Mouse (Mus musculus) left cerebral cortex, adult 8-10 months (tissue): ENCODE measurements at regions not wholly inside any gene's neighbourhood (a gene's known extent, or its start where the extent isn't known, plus 50 kb on each side); places are given as distances from the start of the nearest gene placed in this dataset.

Experiments used
- DNase-seq, 2 experiments: peaks; one replicate each; pipeline ENCODE4 v3.0.0; 2022; ENCODE audit warnings: low spot score in 2 of 2

DNA sequence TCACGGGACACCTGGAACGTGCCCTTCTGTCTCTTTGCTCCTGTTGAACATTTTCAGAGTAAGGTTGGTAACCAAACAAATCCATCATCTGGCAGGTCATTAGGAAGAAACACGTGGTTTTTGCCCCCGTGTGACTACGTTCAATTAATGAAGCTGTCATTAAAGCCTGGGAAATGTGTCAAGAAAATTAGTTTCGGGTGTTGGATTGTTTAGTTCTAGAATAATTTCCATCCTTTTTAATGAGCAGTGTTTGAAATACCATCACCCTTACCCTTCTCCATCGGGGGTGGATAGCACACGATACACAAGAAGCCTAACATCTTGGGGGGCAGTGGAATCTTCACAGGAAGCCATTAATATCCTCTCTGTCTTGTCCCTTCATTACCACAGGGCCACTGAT, 107.7 kb downstream of the Far1 start:
- DNase-seq: no peak

DNA sequence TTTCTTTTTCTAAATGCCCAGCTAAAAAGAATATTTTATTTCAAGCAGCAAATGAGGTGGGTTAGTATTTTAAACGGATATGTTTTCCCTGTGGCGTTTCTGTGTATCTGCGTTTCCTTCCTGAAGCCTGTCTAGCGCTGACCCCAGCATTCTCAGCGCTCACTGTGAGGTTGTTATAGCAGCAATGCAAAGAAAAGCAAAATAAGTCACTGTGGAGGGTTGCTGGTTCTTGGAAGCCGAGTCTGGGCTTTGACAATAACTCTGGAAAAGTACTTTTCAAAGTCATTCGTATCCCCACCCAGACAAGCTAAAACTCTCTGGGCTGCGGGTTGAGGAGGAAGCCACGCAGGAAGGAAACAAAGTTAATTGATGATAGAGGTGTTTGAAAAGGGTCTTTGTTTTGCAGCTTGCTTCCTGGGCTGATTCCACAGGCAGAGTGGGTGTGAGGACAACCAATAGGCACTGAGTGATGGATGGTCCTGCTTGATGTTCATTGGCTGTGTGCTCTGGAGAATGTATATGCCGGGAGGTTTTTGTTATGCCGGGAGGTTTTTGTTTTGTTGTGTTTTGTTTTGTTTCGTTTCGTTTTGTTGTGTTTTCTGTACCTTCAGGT, 108.4 kb downstream of the Far1 start:
- no peak for DNase-seq

GRCm38 (mm10) chr7:113623296-113623695, 109.7 kb downstream of the Far1 start:
- DNase-seq: no peak

GRCm38 (mm10) chr7:113623962-113624361, 110.3 kb downstream of the Far1 start:
- no peak for DNase-seq

GRCm38 (mm10) chr7:113626734-113627133, 113.1 kb downstream of the Far1 start:
- DNase-seq: no peak

GRCm38 (mm10) chr7:113637011-113637600, 123.5 kb downstream of the Far1 start:
- DNase-seq: no peak

- DNase-seq: peak; percentile 25 to 75
Observed at GRCm38 (mm10) chr7:113638098-113638497, 124.5 kb downstream of the Far1 start.

DNA sequence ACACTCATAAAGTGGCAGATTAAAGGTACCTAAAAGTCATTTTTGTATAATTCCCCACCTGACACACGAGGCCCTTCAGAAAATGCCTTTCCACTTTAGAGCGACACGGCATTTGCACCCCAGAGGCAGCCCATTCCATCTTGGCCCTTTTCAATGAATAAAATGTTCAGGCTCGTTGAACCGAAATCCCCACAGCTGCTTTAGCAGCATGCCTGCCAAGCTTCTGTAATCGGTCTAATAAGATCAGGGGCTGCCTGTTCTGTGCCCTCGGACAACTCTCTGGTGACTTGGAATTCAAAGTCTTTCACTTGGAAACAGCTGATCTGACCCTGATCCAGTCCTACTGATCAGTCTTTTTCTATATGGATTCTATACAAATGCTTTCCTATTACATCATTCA, 123.3 kb upstream of the Spon1 start:
- no peak for DNase-seq

GRCm38 (mm10) chr7:113650631-113651030, 115.2 kb upstream of the Spon1 start:
- DNase-seq: no peak

DNA sequence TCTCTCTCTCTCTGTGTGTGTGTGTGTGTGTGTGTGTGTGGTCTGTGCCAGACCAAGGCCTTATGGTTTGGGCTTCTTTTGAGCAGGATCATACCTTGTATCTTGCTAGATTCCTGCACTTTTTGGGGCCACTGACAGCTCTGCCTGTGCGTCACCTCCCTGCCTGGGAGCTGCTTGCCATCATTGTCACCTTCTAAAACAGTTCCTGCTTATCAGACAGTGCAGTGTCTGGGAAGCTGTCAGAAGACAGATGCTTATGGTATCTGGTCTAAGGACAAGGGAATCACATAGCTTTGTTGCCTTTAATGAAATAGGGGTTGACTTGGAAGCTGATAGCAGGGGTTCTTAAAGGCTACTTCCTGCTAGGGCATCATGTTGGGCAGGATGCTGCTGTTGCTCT, 114.1 kb upstream of the Spon1 start:
- no peak for DNase-seq

DNA sequence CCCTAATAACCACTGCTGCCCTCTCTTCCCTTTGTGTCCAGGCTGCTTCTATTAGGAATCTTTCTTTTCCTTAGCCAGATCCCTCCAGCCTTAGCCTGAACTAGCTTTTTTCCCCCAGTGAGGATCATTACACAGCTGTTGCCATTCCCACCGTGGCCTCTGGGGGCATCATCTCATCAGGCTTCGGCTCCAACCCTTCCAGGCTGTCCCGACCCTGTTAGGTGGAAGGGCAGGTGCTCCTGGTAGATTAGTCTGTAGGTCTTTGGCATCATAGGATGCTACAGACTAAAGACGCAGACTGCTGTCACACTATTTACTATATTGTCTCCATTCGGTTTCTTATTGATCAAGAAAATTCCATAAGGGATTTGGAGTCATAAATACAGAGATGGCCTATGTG, 112.7 kb upstream of the Spon1 start:
- DNase-seq: peak in 1 of 2 experiments; percentile 27

GRCm38 (mm10) chr7:113655336-113655735, 110.5 kb upstream of the Spon1 start:
- DNase-seq: no peak

DNA sequence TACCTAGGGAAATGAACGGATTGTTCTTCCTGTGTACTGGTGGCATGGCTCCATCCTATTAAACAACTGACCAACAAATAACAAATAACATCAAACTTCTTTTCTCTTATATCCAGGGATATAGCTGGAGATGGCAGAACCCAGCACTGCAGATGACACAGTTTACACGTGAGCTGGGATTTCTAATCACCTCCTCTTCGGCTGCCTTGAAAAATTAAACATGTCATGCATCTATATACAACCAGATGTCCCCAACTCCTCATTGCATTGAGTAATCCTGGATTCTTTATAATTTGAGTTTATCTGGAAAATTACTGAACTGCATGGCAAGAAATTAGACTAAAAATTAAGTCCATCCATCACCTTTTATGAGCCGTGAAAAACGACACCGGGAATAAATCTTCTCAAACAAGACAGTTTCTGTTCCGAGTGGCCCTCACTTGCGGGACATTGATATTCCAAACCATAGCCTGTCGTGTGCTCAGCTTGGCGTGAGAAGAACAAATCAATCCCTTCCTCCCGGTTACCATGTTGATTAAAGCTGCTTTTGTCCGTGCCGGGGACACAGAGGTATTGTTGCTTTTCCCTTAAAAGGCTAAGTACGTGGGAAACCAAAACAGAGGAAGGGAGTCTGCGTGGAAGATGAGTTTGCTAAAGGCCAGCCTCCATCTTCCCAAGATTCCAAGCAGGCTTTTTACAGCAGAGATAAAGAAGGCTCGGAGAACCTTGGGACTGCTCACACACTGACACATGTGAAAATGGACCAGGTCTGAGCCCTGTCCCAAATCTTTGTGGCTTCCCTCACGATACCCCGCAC, 92.8 kb upstream of the Spon1 start:
- DNase-seq: no peak

DNA sequence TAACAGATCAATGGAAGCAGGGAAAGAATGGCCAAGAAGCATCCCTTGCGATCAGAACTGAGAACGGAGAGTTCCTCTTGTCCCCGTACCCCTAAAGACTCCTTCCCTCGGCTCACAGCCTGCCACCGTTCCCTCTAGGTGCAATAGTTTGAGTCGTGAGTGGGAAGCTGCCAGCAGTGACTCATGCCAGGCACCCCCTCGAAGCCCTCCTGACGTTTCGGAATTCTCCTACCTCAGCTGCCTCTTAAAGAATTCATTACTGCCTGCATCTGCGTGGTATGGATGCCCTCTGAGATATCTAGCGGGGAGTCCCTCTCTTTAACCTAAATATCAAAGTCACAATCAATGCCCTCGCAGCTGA, 92.2 kb upstream of the Spon1 start:
- peak; percentile 34 to 46 for DNase-seq

GRCm38 (mm10) chr7:113682271-113682670, 83.5 kb upstream of the Spon1 start:
- DNase-seq: peak in 1 of 2 experiments; percentile 13

DNA sequence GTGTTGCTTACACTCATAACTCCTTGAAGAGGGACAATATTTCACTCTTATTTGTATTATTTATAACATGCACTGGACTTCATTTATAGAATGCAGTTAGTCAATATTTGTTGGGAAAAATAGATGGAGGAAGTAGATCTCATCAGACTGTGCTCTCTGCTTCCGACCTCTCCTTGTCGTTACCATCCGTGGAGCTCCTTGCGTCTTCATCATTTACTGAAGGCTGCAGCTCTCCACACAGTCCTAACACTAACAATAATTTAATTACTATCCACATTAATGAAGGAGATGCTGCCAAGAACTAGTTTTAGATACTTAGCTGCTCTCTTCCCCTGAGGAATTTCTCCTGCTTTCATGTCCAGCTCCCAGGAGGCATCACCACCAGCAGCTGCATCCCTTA, 80.4 kb upstream of the Spon1 start:
- no peak for DNase-seq

GRCm38 (mm10) chr7:113686527-113686926, 79.3 kb upstream of the Spon1 start:
- DNase-seq: no peak

- no peak for DNase-seq
Observed at GRCm38 (mm10) chr7:113687566-113687965, 78.2 kb upstream of the Spon1 start.

DNA sequence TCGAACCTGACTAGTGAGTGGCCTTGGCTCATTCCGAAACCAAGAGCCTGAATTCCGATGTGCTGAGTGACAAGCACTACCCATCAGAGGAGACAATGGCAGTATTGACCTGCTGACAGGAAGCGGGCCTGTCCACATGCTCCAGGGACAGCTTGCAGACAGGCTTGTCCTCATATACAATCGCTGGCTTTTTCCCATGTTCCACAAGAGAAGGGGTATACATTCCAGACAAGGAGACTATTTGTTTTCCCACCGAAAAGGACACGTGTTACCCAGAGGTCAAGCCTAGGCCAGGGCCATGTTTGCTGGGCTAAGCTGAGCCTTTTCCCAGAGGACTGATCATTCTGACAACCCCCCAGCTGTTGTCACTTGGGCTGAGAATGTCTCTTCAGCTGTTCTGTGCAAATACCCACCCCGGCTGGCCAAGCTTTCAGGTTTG, 77.5 kb upstream of the Spon1 start:
- DNase-seq: peak in 1 of 2 experiments; percentile 8

- no peak for DNase-seq
Observed at GRCm38 (mm10) chr7:113688717-113689116, 77.1 kb upstream of the Spon1 start.

GRCm38 (mm10) chr7:113689131-113689530, 76.7 kb upstream of the Spon1 start:
- no peak for DNase-seq

DNA sequence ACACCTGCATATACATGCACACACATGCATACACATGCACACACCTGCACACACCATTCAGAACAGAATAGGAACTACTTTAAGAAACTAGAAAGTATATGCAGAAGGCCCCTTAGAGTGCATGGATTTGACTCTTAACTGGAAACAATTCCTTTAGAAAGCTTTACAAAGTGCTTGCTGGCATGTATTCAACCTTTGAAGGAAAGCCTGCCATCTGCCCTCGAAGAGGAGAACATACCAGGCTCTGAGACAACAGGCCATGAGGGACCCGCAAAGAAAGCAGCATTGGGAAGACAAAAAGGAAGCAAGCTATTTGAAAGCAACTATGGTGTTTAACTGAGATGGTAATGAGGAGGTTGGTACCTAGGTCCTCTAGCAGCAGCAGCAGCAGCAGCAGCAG, 74.0 kb upstream of the Spon1 start:
- DNase-seq: no peak

GRCm38 (mm10) chr7:113693526-113693925, 72.3 kb upstream of the Spon1 start:
- DNase-seq: no peak
